9 mouse cellular contexts compared by ENCODE assay signal in genomic region chr5:122500141-122500540, GRCm38 (mm10). TPM values are rescaled to one million over a fixed set of nuclear protein-coding genes. Genes with fewer than 3 reads are reported as not detected.
DNase-seq lines count a peak whose midpoint lies in the region; ATAC-seq and TF ChIP-seq lines count a peak whose summit lies in the region.
"Had no signal": no experiment of that assay in that cellular context is flagged by ENCODE, and none has a peak within 500 bp of the region (broad histone marks: within the 10 kb centered on the region; RNA-seq: fewer than 3 reads in every experiment).

No protein-coding gene starts in this region.

- no peaks in the 10 kb centered on the region for H3K9me3 ChIP-seq in heart, embryonic 11.5 days (replicated peaks; ENCODE audit: control insufficient read depth, low read length)
- H3K9me3 ChIP-seq in hindbrain, embryonic 10.5 days = no peaks in the 10 kb centered on the region
- H3K9me3 ChIP-seq in midbrain, embryonic 11.5 days (ENCODE audit: control insufficient read depth, low read length) = no peaks in the 10 kb centered on the region

- H3K9ac ChIP-seq in heart, embryonic 11.5 days (ENCODE audit: low read depth, low read length) = peak overlapping the region; percentile 100
- H3K9ac ChIP-seq in midbrain, embryonic 11.5 days (ENCODE audit: low read length) = peak overlapping the region; percentile 29; the same call in 1 of the 2 replicates

- H3K4me2 ChIP-seq in heart, embryonic 11.5 days = peak overlapping the region; percentile 94
- peak overlapping the region; percentile 61 for H3K4me2 ChIP-seq in midbrain, embryonic 11.5 days

- no peak for TF ChIP-seq CTCF in bone marrow, adult 2 months (IDR thresholded peaks at IDR 0.05; ENCODE audit: control insufficient read depth, insufficient read depth, low read length)

- no peak for DNase-seq in heart, adult 9 months (ENCODE audit: low spot score in 2 of 2)
- no peak for DNase-seq in hindbrain, embryonic 10.5 days (ENCODE audit: low spot score)
- DNase-seq in midbrain, embryonic 11.5 days (ENCODE audit: low spot score, missing footprints) = no peak
- no peak for DNase-seq in right cerebral cortex, postnatal 14 days
- no peak for DNase-seq in frontal cortex, adult 2 months (ENCODE audit: extremely low spot score in 1 of 2, low spot score in 1 of 2)
- DNase-seq in layer of hippocampus, postnatal 25 days (ENCODE audit: extremely low spot score in 1 of 2, low spot score in 1 of 2) = no peak

- no peak for TF ChIP-seq POLR2A in bone marrow, adult 2 months (IDR thresholded peaks at IDR 0.05; ENCODE audit: borderline replicate concordance, control insufficient read depth, low read depth, low read length)

- ATAC-seq in heart, embryonic 11.5 days (replicated peaks; ENCODE audit: insufficient number of reproducible peaks, low FRiP score, low TSS enrichment) = no peak
- no peak for ATAC-seq in midbrain, embryonic 11.5 days (ENCODE audit: low FRiP score)
- ATAC-seq: Patski had no signal

- peak overlapping the region; percentile 95 for H3K27ac ChIP-seq in heart, embryonic 11.5 days (ENCODE audit: low read depth, low read length)
- no peak overlapping the region for H3K27ac ChIP-seq in bone marrow, adult 2 months (ENCODE audit: control insufficient read depth, insufficient read depth, low read depth, low read length, poor library complexity)
- no peak overlapping the region for H3K27ac ChIP-seq in hindbrain, embryonic 10.5 days
- no peak overlapping the region for H3K27ac ChIP-seq in midbrain, embryonic 11.5 days (ENCODE audit: low read depth, low read length)

- H3K27me3 ChIP-seq in heart, embryonic 11.5 days (ENCODE audit: control insufficient read depth, insufficient read depth, low read length) = no peaks in the 10 kb centered on the region
- H3K27me3 ChIP-seq in hindbrain, embryonic 10.5 days (ENCODE audit: insufficient read depth, poor library complexity, severe bottlenecking) = peaks cover 15% of the 10 kb centered on the region
- H3K27me3 ChIP-seq in midbrain, embryonic 11.5 days (ENCODE audit: control insufficient read depth, insufficient read depth, low read length) = no peaks in the 10 kb centered on the region
- H3K27me3 ChIP-seq: Patski had no signal

- H3K36me3 ChIP-seq in heart, embryonic 11.5 days (ENCODE audit: control insufficient read depth, insufficient read depth, low read length) = peaks cover 10% of the 10 kb centered on the region
- H3K36me3 ChIP-seq in hindbrain, embryonic 10.5 days = peaks cover 51% of the 10 kb centered on the region
- 0 out of 2 replicates have a peak, but pooled peaks cover 2% of the 10 kb centered on the region for H3K36me3 ChIP-seq in midbrain, embryonic 11.5 days (ENCODE audit: control insufficient read depth, insufficient read depth, low read length)

- peak overlapping the region; percentile 82 for H3K4me3 ChIP-seq in heart, embryonic 11.5 days (ENCODE audit: low read depth, low read length)
- peak overlapping the region; percentile 46 for H3K4me3 ChIP-seq in bone marrow, adult 2 months (replicated peaks; ENCODE audit: control insufficient read depth, low read depth, low read length)
- peak overlapping the region; percentile 99 for H3K4me3 ChIP-seq in hindbrain, embryonic 10.5 days
- H3K4me3 ChIP-seq in midbrain, embryonic 11.5 days (ENCODE audit: low read depth, low read length) = peak overlapping the region; percentile 94

- H3K4me1 ChIP-seq in heart, embryonic 11.5 days (ENCODE audit: control insufficient read depth, insufficient read depth, low read length) = peaks cover 27% of the 10 kb centered on the region
- no peaks in the 10 kb centered on the region; the same call in 1 of the 2 replicates for H3K4me1 ChIP-seq in bone marrow, adult 2 months (ENCODE audit: control insufficient read depth, insufficient read depth, low read length)
- peaks cover 50% of the 10 kb centered on the region for H3K4me1 ChIP-seq in hindbrain, embryonic 10.5 days (replicated peaks)
- peaks cover 13% of the 10 kb centered on the region for H3K4me1 ChIP-seq in midbrain, embryonic 11.5 days (ENCODE audit: control insufficient read depth, insufficient read depth, low read length)

- WGBS in heart, embryonic 11.5 days (ENCODE audit: insufficient replicate concordance) = 12% methylated on average over 4 of the region's 4 CpGs
- WGBS in bone marrow, adult 2 months = 47% methylated on average over 4 of the region's 4 CpGs
- WGBS in hindbrain, embryonic 10.5 days = 59% methylated on average over 4 of the region's 4 CpGs
- 62% methylated on average over 4 of the region's 4 CpGs for WGBS in midbrain, embryonic 11.5 days

RNA-seq across cellular contexts. Expression of gene Atp2a2, which starts 1.9 kb away (rescaled TPM):
- 255 and 272 TPM in 2 replicates for polyA plus RNA-seq in heart, embryonic 11.5 days (2014; fragmentation: Nextera tagmentation; extraction: Ambion mirVana)
- polyA plus RNA-seq in bone marrow, adult 2 months (2011; ENCODE audit: insufficient read depth, insufficient read length, low replicate concordance, missing spikeins) = 19.9 and 35.8 TPM in 2 replicates
- polyA plus RNA-seq in hindbrain, embryonic 10.5 days (2016; fragmentation: Nextera tagmentation; extraction: Ambion mirVana) = 38.8 and 41.9 TPM in 2 replicates
- 43.4 and 45.8 TPM in 2 replicates for polyA plus RNA-seq in midbrain, embryonic 11.5 days (2014; fragmentation: Nextera tagmentation; extraction: Ambion mirVana)
- 269 and 275 TPM in 2 replicates for polyA plus RNA-seq in frontal cortex, adult 2 months (2012; rRNA removed)
- total RNA-seq in layer of hippocampus, postnatal 25 days (2021) = 100 to 1,000 TPM; 629 to 650 TPM

Comparison
In these comparisons a context has a peak if more than half of its experiments do, and no peak if none do; other contexts are left out.
1. H3K4me3 ChIP-seq: peak in every context shown above with its lines; median percentile 99 in hindbrain, embryonic 10.5 days; 94 in midbrain, embryonic 11.5 days; 82 in heart, embryonic 11.5 days; 46 in bone marrow, adult 2 months.